Mouse (Mus musculus) liver, postnatal 0 days (tissue): Measurements from ENCODE around the gene Neurl4. TPM values are rescaled to one million over a fixed set of nuclear protein-coding genes. Genes with fewer than 3 reads are reported as not detected.
"Not testable (repeated sequence)": the region's sequence is repeated elsewhere in the genome, so short reads cannot be mapped to it uniquely, and the experiment has no call there.

Experiments used
- ATAC-seq: fragments of 200-750 bp; cut with Nextera tagmentation; 2 replicates; pipeline ENCODE4 v1.8.0; 2017; ENCODE audit warnings: mild to moderate bottlenecking, moderate library complexity
- DNase-seq: peaks from one replicate; pipeline ENCODE4 v3.0.0-alpha.2; 2016
- H3K27ac ChIP-seq: fragments of 300-500 bp; sonication (generic); 2 replicates; pipeline ENCODE4 v1.5.1; 2014; ENCODE audit warnings: antibody characterized with exemption, moderate library complexity, mild to moderate bottlenecking, low read depth
- H3K27me3 ChIP-seq: fragments of 300-500 bp; sonication (generic); 2 replicates; pipeline ENCODE4 v1.6.1; 2014; ENCODE audit warnings: low read length, control low read depth, mixed read lengths; ENCODE audit not compliant: insufficient read depth
- H3K36me3 ChIP-seq: fragments of 300-500 bp; sonication (generic); replicated peaks from 2 replicates; pipeline ENCODE4 v1.6.1; 2014; ENCODE audit warnings: mild to moderate bottlenecking, control low read depth, low read length, moderate library complexity, mixed read lengths; ENCODE audit not compliant: insufficient read depth
- H3K4me1 ChIP-seq: fragments of 300-500 bp; sonication (generic); 2 replicates; pipeline ENCODE4 v1.6.1; 2014; ENCODE audit warnings: antibody characterized with exemption, mild to moderate bottlenecking, control low read depth; ENCODE audit not compliant: insufficient read depth
- H3K4me2 ChIP-seq: fragments of 300-500 bp; sonication (generic); 2 replicates; pipeline ENCODE4 v1.6.1; 2014; ENCODE audit warnings: low read depth, mild to moderate bottlenecking, low read length, moderate library complexity, mixed read lengths
- H3K4me3 ChIP-seq: fragments of 300-500 bp; sonication (generic); 2 replicates; pipeline ENCODE4 v1.5.1; 2014; ENCODE audit warnings: low read depth, low read length
- H3K9ac ChIP-seq: fragments of 300-500 bp; sonication (generic); replicated peaks from 2 replicates; pipeline ENCODE4 v1.6.1; 2014; ENCODE audit warnings: mild to moderate bottlenecking, moderate library complexity
- H3K9me3 ChIP-seq: fragments of 300-500 bp; sonication (generic); 2 replicates; pipeline ENCODE4 v1.6.1; 2016; ENCODE audit warnings: mild to moderate bottlenecking, control low read depth, low read length, mixed read lengths
- CTCF ChIP-seq: sonication (generic); IDR thresholded peaks from 2 replicates; pipeline ENCODE4 v1.5.1; 2016; ENCODE audit warnings: antibody characterized with exemption, low read depth
- EP300 ChIP-seq: IDR thresholded peaks from 2 replicates; pipeline ENCODE4 v1.6.1; 2016; ENCODE audit warnings: antibody characterized with exemption, low read depth, mild to moderate bottlenecking
- WGBS: fragments of 180-500 bp; shearing (Covaris S2); extraction: QIAGEN DNeasy Blood & Tissue Kit; methylation state at CpG from one replicate; pipeline ENCODE4 v1.1.7; 2014; ENCODE audit not compliant: insufficient replicate concordance; 5-methylcytosine and 5-hydroxymethylcytosine counted together
- polyA plus RNA-seq: library from polyadenylated mRNA; unstranded; fragments of >200 nt; fragmentation: Nextera tagmentation; extraction: Ambion mirVana; gene quantifications from 2 replicates; pipeline ENCODE4 v1.2.1, GENCODE M21; 2015

Neurl4 gene
- polyA plus RNA-seq, 1 experiment from 2014 or later: 1.4 TPM

DNA sequence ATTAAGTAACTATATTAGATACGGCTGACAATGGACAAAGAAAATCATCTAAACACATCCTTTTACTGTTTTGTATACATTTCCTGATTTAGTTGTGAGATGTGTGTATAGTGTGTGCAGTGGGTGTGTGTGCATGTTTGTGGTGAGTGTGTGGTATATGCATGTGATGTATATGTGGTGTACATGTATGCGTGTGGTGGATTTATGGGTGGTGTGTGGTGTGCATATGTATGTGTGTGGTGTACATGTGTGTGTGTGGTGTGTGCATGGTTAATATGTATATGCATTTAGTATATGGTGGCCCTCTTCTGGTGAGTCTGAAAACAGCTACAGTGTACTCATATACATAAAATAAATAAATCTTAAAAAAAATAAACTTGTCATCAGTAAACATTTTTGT lies 26.6 kb downstream of the Neurl4 start:
- WGBS: 90% methylated on average over 2 of the region's 2 CpGs
- no peaks in the 10 kb centered on the region for H3K9me3 ChIP-seq
- H3K9ac ChIP-seq: no peak overlapping the region
- TF ChIP-seq EP300: no peak
- TF ChIP-seq CTCF: 0 out of 2 replicates have a peak, but pooled peaks have one; percentile 18
- no peaks in the 10 kb centered on the region for H3K27me3 ChIP-seq
- ATAC-seq: no peak
- no peak overlapping the region for H3K27ac ChIP-seq
- H3K4me1 ChIP-seq: peaks cover 8% of the 10 kb centered on the region
- DNase-seq: no peak
- H3K4me3 ChIP-seq: no peak overlapping the region
- no peak overlapping the region for H3K4me2 ChIP-seq
- H3K36me3 ChIP-seq: no peaks in the 10 kb centered on the region

DNA sequence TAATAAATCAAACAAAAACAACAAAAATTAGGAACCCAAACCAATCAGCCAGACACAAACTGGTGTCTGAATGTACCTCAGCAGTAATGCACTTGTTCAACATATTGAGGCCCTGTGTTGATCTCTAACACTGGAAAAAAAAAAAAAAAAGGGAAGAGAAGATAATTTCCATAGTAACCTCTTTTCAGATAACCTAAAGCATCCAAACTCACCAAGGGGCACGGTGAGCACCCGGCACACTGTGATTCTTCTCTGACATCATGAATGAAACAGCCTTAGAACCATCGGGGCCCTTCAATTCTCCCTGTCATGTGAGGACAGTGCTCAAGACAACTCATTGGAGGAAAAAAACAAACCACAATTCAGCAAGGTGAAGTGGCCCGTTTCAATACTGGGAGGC lies 28.8 kb downstream of the Neurl4 start:
- 27% methylated on average over 4 of the region's 4 CpGs for WGBS
- TF ChIP-seq EP300 (no peak), CTCF (no peak)
- no peak for ATAC-seq
- H3K36me3 ChIP-seq: no peaks in the 10 kb centered on the region
- H3K4me3 ChIP-seq: no peak overlapping the region
- H3K4me2 ChIP-seq: no peak overlapping the region
- H3K9ac ChIP-seq: no peak overlapping the region
- DNase-seq: no peak
- H3K27ac ChIP-seq: no peak overlapping the region
- peaks cover 6% of the 10 kb centered on the region for H3K27me3 ChIP-seq
- peaks cover 5% of the 10 kb centered on the region for H3K4me1 ChIP-seq
- H3K9me3 ChIP-seq: no peaks in the 10 kb centered on the region

DNA sequence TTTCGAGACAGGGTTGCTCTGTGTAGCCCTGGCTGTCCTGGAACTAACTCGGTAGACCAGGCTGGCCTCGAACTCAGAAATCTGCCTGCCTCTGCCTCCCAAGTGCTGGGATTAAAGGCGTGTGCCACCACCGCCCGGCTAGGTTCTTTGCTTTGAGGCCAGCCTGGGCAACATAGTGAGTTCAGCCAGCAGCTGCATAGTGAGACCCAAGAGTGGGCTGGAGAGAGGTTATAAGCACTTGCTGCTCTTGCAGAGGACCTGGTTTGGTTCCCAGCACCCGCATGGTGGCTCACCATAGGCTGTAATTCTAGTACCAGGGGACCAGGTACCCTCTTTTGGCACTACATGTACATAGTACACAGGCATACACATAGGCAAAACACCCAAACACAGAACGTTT lies 29.3 kb downstream of the Neurl4 start:
- H3K9me3 ChIP-seq: not testable (repeated sequence)

DNA sequence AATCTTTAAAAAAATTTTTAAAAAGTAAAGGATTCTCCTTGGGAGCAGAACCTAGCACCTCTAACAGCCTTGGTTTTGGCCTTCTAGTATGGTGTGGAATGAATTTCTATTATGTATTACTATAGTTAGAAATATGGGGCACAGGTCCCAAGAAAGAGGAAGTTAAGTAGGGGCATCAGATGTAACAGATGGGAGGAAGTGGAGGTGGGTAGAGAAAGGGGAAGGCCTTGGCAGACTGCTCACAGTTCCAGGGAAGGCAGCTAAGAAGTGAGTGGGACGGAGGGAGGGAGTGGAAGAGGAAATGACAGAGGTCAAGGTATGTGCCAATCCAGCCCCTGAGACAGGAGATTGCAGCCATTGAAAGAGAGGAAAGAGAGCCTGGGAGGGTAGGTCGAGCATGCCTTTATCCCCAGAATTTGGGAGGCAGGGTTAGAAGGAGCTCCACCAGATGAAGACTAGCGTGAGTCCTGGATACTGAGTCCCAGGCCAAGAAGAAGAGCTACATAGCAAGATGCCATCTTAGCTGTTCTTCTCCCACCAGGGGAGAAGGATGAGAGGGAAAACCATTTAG lies 30.2 kb downstream of the Neurl4 start:
- H3K4me2 ChIP-seq: peak overlapping the region; percentile 27; the same call in 1 of the 2 replicates
- WGBS: 48% methylated on average over 3 of the region's 3 CpGs
- peak overlapping the region; percentile 59 for H3K27ac ChIP-seq
- no peak overlapping the region for H3K4me3 ChIP-seq
- H3K9ac ChIP-seq: no peak overlapping the region
- H3K27me3 ChIP-seq: peaks cover 19% of the 10 kb centered on the region
- DNase-seq (peak; percentile 28), ATAC-seq (0 out of 2 replicates have a peak, but pooled peaks have one; percentile 14)
- no peaks in the 10 kb centered on the region for H3K36me3 ChIP-seq
- H3K4me1 ChIP-seq: peaks cover 17% of the 10 kb centered on the region
- H3K9me3 ChIP-seq: no peaks in the 10 kb centered on the region
- TF ChIP-seq CTCF: no peak
- TF ChIP-seq EP300: no peak

More for the DNA sequence above, 29.3 kb downstream of the Neurl4 start:
- not testable (repeated sequence) for H3K4me2 ChIP-seq, H3K4me1 ChIP-seq, H3K9ac ChIP-seq, H3K4me3 ChIP-seq, DNase-seq, ATAC-seq, H3K27ac ChIP-seq, H3K36me3 ChIP-seq
- H3K27me3 ChIP-seq: peaks cover 10% of the 10 kb centered on the region
- WGBS: 79% methylated on average over 8 of the region's 8 CpGs

DNA sequence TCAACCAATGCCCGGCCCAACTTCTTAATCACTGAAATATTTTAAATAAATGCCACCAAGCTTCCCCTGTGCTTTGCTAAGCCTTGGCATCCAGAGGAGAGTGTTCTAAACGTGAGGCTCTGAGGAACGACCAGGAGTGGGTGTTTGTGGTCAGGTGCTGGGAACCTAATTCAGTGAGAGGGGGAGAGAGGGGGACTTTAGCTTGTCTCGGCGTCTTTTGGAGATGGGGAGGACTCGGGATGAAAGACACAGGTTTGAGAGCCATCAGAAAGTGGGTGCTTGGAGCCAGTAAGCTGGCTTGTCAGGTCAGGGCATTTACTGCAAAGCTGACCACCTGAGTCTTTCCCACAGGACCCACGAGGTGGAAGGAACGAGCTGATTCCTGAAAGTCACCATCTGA lies 30.9 kb downstream of the Neurl4 start:
- ATAC-seq: no peak
- Histone ChIP-seq H3K4me2 (0 out of 2 replicates have a peak overlapping the region, but pooled peaks have one; percentile 5), H3K4me1 (peaks cover 21% of the 10 kb centered on the region), H3K36me3 (no peaks in the 10 kb centered on the region), H3K27me3 (peaks cover 26% of the 10 kb centered on the region), H3K4me3 (no peak overlapping the region), H3K27ac (peak overlapping the region; percentile 68), H3K9ac (no peak overlapping the region; the same call in 1 of the 2 replicates), H3K9me3 (no peaks in the 10 kb centered on the region)
- WGBS: 39% methylated on average over 8 of the region's 8 CpGs
- TF ChIP-seq EP300 (no peak), CTCF (no peak)
- DNase-seq: no peak

DNA sequence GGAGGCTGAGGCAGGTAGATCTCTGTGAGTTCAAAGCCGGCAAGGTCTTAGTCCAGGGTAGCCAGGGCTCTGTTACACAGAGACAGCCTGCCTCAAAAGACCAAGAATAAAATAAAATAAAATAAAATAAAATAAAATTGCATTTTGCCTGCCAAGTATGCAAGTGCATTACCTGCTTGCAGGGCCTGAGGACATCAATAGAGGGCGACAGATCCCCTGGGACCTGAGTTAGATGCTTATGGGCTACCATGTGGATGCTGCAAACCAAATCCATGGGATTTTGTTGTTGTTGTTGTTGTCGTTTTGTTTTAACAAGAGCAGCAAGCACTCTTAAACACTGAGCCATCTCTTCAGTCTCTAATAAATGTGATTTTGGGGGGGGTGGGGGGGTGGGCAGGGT lies 31.4 kb downstream of the Neurl4 start:
- peak overlapping the region; percentile 68; the same call in 1 of the 2 replicates for H3K27ac ChIP-seq
- peaks cover 21% of the 10 kb centered on the region for H3K4me1 ChIP-seq
- ATAC-seq (no peak), DNase-seq (peak; percentile 17)
- peaks cover 31% of the 10 kb centered on the region for H3K27me3 ChIP-seq
- no peaks in the 10 kb centered on the region for H3K36me3 ChIP-seq
- 37% methylated on average over 3 of the region's 3 CpGs for WGBS
- H3K4me2 ChIP-seq: no peak overlapping the region
- peak; percentile 51 for TF ChIP-seq CTCF
- TF ChIP-seq EP300: no peak
- no peak overlapping the region for H3K9ac ChIP-seq
- no peak overlapping the region for H3K4me3 ChIP-seq
- H3K9me3 ChIP-seq: no peaks in the 10 kb centered on the region
